Mouse (Mus musculus) layer of hippocampus, adult 2 months (tissue): ENCODE data around the gene Meig1. TPM values are rescaled to one million over a fixed set of nuclear protein-coding genes. Genes with fewer than 3 reads are reported as not detected.

ENCODE experiments used
- DNase-seq, 2 experiments: peaks; one replicate each; pipeline ENCODE4 v3.0.0; 2022; ENCODE audit warnings: low spot score in 2 of 2
- H3K27ac ChIP-seq: fragments of 200-600 bp; 2 replicates; pipeline ENCODE4 v1.8.1; 2022
- H3K4me3 ChIP-seq: fragments of 200-600 bp; 2 replicates; pipeline ENCODE4 v1.8.1; 2022; ENCODE audit warnings: mild to moderate bottlenecking
- CTCF ChIP-seq: fragments of 200-600 bp; conservative IDR thresholded peaks from 2 replicates; pipeline ENCODE4 v1.8.1; 2022; ENCODE audit warnings: antibody characterized with exemption, mild to moderate bottlenecking, moderate library complexity
- long read RNA-seq, 2 experiments: library from polyadenylated mRNA; stranded (forward); transcript quantifications; one replicate each; pipeline ENCODE4 v2.0.0; 2021; ENCODE audit warnings: borderline mapping rate in 2 of 2
- total RNA-seq, 2 experiments: library from RNA; stranded (reverse); gene quantifications; 2 replicates each; pipeline ENCODE4 v1.2.3; 2021

Meig1 gene
- total RNA-seq = 1 to 10 TPM; 4.9 to 5.0 TPM
- long read RNA-seq, experiment 1, transcript Meig1-203 (3 exons, 603 nt) = major isoform, 5 of 7 reads
- long read RNA-seq, experiment 1, partial matches to known transcripts = 0 of 7 reads
- long read RNA-seq, experiment 1, other reads (novel, unspliced or antisense) = 1 of 7 reads
- long read RNA-seq, experiment 2, partial matches to known transcripts = 0 of 3 reads
- long read RNA-seq, experiment 2, other reads (novel, unspliced or antisense) = 1 of 3 reads

GRCm38 (mm10) chr2:3422548-3422947 is at the start of gene Meig1:
TSS of gene Meig1 (minus strand) at chr2:3422648.
- no peak for TF ChIP-seq CTCF
- peak within 1 kb of the TSS; percentile 88; the same call in 1 of the 2 replicates for H3K4me3 ChIP-seq
- no peak for DNase-seq
- H3K27ac ChIP-seq = peak within 1 kb of the TSS; percentile 75

- Histone ChIP-seq H3K27ac (no peak overlapping the region), H3K4me3 (no peak overlapping the region)
- TF ChIP-seq CTCF = peak; percentile 47
- no peak for DNase-seq
Observed at GRCm38 (mm10) chr2:3456590-3456989, 34.1 kb upstream of the Meig1 start.

GRCm38 (mm10) chr2:3453096-3453495 is 30.6 kb upstream of the Meig1 start:
- no peak for TF ChIP-seq CTCF
- no peak for DNase-seq
- Histone ChIP-seq H3K27ac (no peak overlapping the region), H3K4me3 (no peak overlapping the region)

GRCm38 (mm10) chr2:3449431-3449830 is 27.0 kb upstream of the Meig1 start:
- Histone ChIP-seq H3K4me3 (no peak overlapping the region), H3K27ac (peak overlapping the region; percentile 52; the same call in 1 of the 2 replicates)
- DNase-seq = peak; percentile 16 to 17
- no peak for TF ChIP-seq CTCF

GRCm38 (mm10) chr2:3445984-3446383 is 23.5 kb upstream of the Meig1 start:
- no peak for DNase-seq
- H3K4me3 ChIP-seq = no peak overlapping the region
- no peak overlapping the region for H3K27ac ChIP-seq
- no peak for TF ChIP-seq CTCF

GRCm38 (mm10) chr2:3444206-3444605 is 21.8 kb upstream of the Meig1 start:
- DNase-seq = peak; percentile 17 to 38
- TF ChIP-seq CTCF = no peak

GRCm38 (mm10) chr2:3437956-3438355 is 15.5 kb upstream of the Meig1 start:
- Histone ChIP-seq H3K27ac (no peak overlapping the region), H3K4me3 (no peak overlapping the region)
- DNase-seq = no peak
- no peak for TF ChIP-seq CTCF

More at GRCm38 (mm10) chr2:3444206-3444605, 21.8 kb upstream of the Meig1 start:
- Histone ChIP-seq H3K4me3 (no peak overlapping the region), H3K27ac (no peak overlapping the region)

GRCm38 (mm10) chr2:3435369-3436061 is 13.1 kb upstream of the Meig1 start:
- TF ChIP-seq CTCF = no peak
- Histone ChIP-seq H3K4me3 (no peak overlapping the region), H3K27ac (no peak overlapping the region)
- no peak for DNase-seq

- no peak for TF ChIP-seq CTCF
- no peak overlapping the region for H3K27ac ChIP-seq
- no peak for DNase-seq
- H3K4me3 ChIP-seq = no peak overlapping the region
Observed at GRCm38 (mm10) chr2:3430956-3431355, 8.5 kb upstream of the Meig1 start.

GRCm38 (mm10) chr2:3424579-3424910 is 2.1 kb upstream of the Meig1 start:
- no peak for TF ChIP-seq CTCF
- Histone ChIP-seq H3K4me3 (peak overlapping the region; percentile 88), H3K27ac (peak overlapping the region; percentile 75; the same call in 1 of the 2 replicates)
- no peak for DNase-seq

- Histone ChIP-seq H3K27ac (peak within 1 kb of the TSS; percentile 75), H3K4me3 (peak within 1 kb of the TSS; percentile 88)
- DNase-seq = peak; percentile 88 to 93
- no peak for TF ChIP-seq CTCF
Observed at GRCm38 (mm10) chr2:3423841-3424578, 1.6 kb upstream of the Meig1 start, which contains the start of gene Dclre1c. TSS of gene Dclre1c (plus strand) at chr2:3424131.

- Histone ChIP-seq H3K4me3 (no peak overlapping the region), H3K27ac (no peak overlapping the region)
- no peak for TF ChIP-seq CTCF
- no peak for DNase-seq
Observed at GRCm38 (mm10) chr2:3420157-3420556, 2.3 kb downstream of the Meig1 start.

- Histone ChIP-seq H3K4me3 (peak overlapping the region; percentile 76), H3K27ac (peak overlapping the region; percentile 87)
- no peak for TF ChIP-seq CTCF
- peak; percentile 93 to 96 for DNase-seq
Observed at GRCm38 (mm10) chr2:3418883-3419431, 3.5 kb downstream of the Meig1 start.
